Mouse (Mus musculus): Measurements from ENCODE around the gene Comp.

- TF ChIP-seq CTCF (IDR thresholded peaks at IDR 0.05; ENCODE audit: low read depth) = no peak
- no peak for TF ChIP-seq EP300 (optimal IDR thresholded peaks at IDR 0.05)
Observed at GRCm38 (mm10) chr8:70364066-70364465, 9.3 kb upstream of the Comp start.
